Mouse (Mus musculus) colon, adult 2 months (tissue): ENCODE results near the gene Crebrf. TPM values are rescaled to one million over a fixed set of nuclear protein-coding genes. Genes with fewer than 3 reads are reported as not detected.

Experiments used
- polyA plus RNA-seq: library from polyadenylated mRNA; depleted of rRNA; stranded (reverse); fragments of >200 nt; gene quantifications from 2 replicates; pipeline ENCODE4 v1.2.3, GENCODE M21; 2012; rRNA removed

Crebrf gene
- polyA plus RNA-seq = 1.4 and 1.9 TPM in 2 replicates

DNA sequence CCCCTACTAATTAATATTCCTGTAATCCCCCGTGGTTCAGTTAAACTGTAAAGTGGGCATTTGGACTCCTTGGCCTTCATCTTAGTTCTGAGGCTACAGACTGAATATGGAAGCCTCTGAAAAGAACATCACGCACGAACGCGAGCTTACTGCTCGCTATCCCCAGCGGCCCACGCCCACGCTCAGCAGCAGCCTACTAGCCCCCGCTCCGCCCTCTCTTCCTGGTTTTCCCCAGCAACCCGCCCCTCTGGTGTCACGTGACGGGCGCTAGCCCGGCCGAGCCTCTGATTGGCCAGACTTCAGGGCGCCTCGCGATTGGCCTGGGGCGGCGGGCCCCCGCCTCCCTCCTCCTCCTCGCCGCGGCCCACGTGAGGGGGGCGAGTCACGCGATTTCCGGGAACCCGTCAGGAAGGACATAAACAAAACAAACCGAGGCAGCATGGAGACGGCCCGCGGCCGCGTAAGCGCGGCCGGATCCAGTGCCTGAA, at the start of gene Crebrf:
TSS of gene Crebrf (plus strand) at position 380 of the 488 bp plus-strand sequence.

DNA sequence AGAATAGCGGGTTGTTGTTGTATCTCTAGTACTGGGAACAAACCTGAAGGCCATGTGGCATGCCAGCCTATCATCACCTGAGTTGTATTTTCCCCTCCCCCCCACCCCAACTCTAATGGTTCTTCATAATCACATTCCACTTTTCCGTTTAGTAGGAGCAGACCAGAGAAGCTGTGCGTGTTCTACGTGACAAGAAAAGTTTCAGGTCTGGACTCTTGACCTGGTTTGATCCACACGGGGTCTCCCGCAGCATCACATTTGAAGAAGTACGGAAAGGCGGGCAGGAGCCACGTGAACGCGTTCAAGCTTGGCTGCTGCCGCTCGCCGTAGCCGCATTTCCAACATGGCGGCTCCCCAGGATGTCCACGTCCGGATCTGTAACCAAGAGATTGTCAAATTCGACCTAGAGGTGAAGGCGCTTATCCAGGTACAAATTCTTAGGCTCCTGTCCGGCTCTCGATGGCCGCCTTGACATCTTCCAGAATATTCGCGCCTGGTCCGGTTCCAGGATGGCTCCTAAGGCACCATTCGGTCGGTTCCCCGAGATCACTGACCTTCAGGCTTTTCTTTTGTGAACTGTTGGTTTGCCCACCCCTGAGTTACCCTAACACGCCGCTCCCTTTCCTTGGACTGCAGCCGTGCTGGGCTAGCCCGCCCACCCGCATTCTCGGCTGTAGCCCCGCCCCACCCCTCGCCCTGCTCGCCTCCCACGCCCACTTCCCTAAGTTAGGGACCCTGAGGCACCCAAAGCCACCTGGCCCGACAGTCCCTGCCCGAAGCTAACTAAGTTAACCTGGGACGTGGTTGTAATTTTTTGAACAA, 65.5 kb downstream of the Crebrf start, which contains the start of gene Bnip1:
TSS of gene Bnip1 (plus strand) at position 317 of the 822 bp plus-strand sequence.

Other genes with a start within 250 kb of the Crebrf start
- gene Ergic1, start 154.2 kb upstream of the Crebrf start, polyA plus RNA-seq = 136 and 165 TPM in 2 replicates
- 60.7 and 68.1 TPM in 2 replicates for gene Dusp1, start 153.5 kb upstream of the Crebrf start, polyA plus RNA-seq
- gene Atp6v0e, start 52.4 kb upstream of the Crebrf start, polyA plus RNA-seq = 129 and 201 TPM in 2 replicates
- 15.8 and 16.7 TPM in 2 replicates for gene Bnip1, start 65.4 kb downstream of the Crebrf start, polyA plus RNA-seq
- gene Nkx2-5, start 129.4 kb downstream of the Crebrf start, polyA plus RNA-seq = not detected in 2 replicates
- 5.6 and 6.3 TPM in 2 replicates for gene Kifc5b, start 201.4 kb downstream of the Crebrf start, polyA plus RNA-seq
- gene Phf1, start 217.4 kb downstream of the Crebrf start, polyA plus RNA-seq = 75.6 and 81.1 TPM in 2 replicates
- 182 and 220 TPM in 2 replicates for gene Cuta, start 223.9 kb downstream of the Crebrf start, polyA plus RNA-seq
- gene Syngap1, start 225.6 kb downstream of the Crebrf start, polyA plus RNA-seq = 19.1 and 20.7 TPM in 2 replicates